Mouse (Mus musculus) lung, adult 2 months (tissue): ENCODE results near the gene Cacng8.

Source experiments
- CTCF ChIP-seq: fragments of 200-500 bp; IDR thresholded peaks from 2 replicates; pipeline ENCODE4 v1.5.1; 2011; ENCODE audit warnings: mild to moderate bottlenecking, low read length, control low read depth; ENCODE audit not compliant: insufficient read depth
- POLR2A ChIP-seq: fragments of 200-500 bp; IDR thresholded peaks from 2 replicates; pipeline ENCODE4 v1.6.1; 2011; ENCODE audit warnings: low read depth, mild to moderate bottlenecking, control low read depth, low read length, borderline replicate concordance; ENCODE audit errors: extremely low read depth

DNA sequence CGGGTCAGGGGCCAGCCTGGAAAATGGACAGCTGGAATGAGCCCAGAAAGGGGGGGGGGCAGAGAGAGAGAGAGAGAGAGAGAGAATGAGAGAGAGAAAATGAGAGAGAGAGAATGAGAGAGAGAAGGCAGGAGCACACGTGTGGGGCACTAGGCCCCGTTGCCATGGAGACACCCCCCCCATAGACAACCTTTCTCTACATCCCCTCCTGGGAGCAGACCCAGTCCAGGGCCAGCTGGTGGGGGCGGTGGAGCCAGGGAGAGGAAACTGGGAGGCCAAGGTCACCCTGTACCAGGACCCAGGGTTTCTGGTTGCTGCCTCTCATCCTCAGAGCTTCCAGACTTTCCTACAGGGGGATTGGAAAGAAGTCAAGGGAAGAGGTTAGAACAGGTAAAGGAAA is 1.3 kb downstream of the Cacng8 start:
- no peak for TF ChIP-seq POLR2A
- TF ChIP-seq CTCF, result no peak
